Mouse (Mus musculus): ENCODE results near the gene Trp53i13. TPM values are rescaled to one million over a fixed set of nuclear protein-coding genes. Genes with fewer than 3 reads are reported as not detected.

Gene Trp53i13
- total RNA-seq, 2 experiments from 2014 or later, result 7.7 to 10.0 TPM

- DNase-seq, result no peak
Observed at GRCm38 (mm10) chr11:77492311-77492871, 23.4 kb downstream of the Trp53i13 start.

GRCm38 (mm10) chr11:77491502-77492291 lies 24.1 kb downstream of the Trp53i13 start:
- peak; percentile 71 for DNase-seq

- peak; percentile 92 for DNase-seq
Observed at GRCm38 (mm10) chr11:77491123-77491501, 24.7 kb downstream of the Trp53i13 start.

- DNase-seq, result no peak
Observed at GRCm38 (mm10) chr11:77490451-77490850, 25.3 kb downstream of the Trp53i13 start.

GRCm38 (mm10) chr11:77489591-77490235 lies 26.1 kb downstream of the Trp53i13 start, which contains the start of gene Ankrd13b:
Gene Ankrd13b, minus strand, starts transcription at chr11:77489678.
- peak; percentile 74 for DNase-seq

GRCm38 (mm10) chr11:77488771-77489581 lies 26.8 kb downstream of the Trp53i13 start:
- DNase-seq, result no peak

- no peak for DNase-seq
Observed at GRCm38 (mm10) chr11:77486798-77487197, 29.0 kb downstream of the Trp53i13 start.

GRCm38 (mm10) chr11:77485229-77485628 lies 30.6 kb downstream of the Trp53i13 start:
- DNase-seq, result no peak

- no peak for DNase-seq
Observed at GRCm38 (mm10) chr11:77483510-77484255, 32.1 kb downstream of the Trp53i13 start.

GRCm38 (mm10) chr11:77483043-77483442 lies 32.7 kb downstream of the Trp53i13 start:
- peak; percentile 3 for DNase-seq

- DNase-seq, result no peak
Observed at GRCm38 (mm10) chr11:77476895-77477294, 38.9 kb downstream of the Trp53i13 start.

- no peak for DNase-seq
Observed at GRCm38 (mm10) chr11:77476216-77476615, 39.6 kb downstream of the Trp53i13 start.

GRCm38 (mm10) chr11:77472775-77473174 lies 43.0 kb downstream of the Trp53i13 start:
- DNase-seq, result no peak

GRCm38 (mm10) chr11:77471407-77471806 lies 44.4 kb downstream of the Trp53i13 start:
- DNase-seq, result no peak

- DNase-seq, result no peak
Observed at GRCm38 (mm10) chr11:77468397-77468796, 47.4 kb downstream of the Trp53i13 start.

- peak; percentile 83 for DNase-seq
Observed at GRCm38 (mm10) chr11:77467784-77468183, 48.0 kb downstream of the Trp53i13 start.

GRCm38 (mm10) chr11:77467157-77467556 lies 48.6 kb downstream of the Trp53i13 start:
- DNase-seq, result peak; percentile 75

GRCm38 (mm10) chr11:77466544-77466943 lies 49.2 kb downstream of the Trp53i13 start:
- no peak for DNase-seq

- DNase-seq, result no peak
Observed at GRCm38 (mm10) chr11:77465111-77465510, 50.7 kb downstream of the Trp53i13 start.

- DNase-seq, result no peak
Observed at GRCm38 (mm10) chr11:77464684-77465083, 51.1 kb downstream of the Trp53i13 start.

- DNase-seq, result no peak
Observed at GRCm38 (mm10) chr11:77463786-77464185, 52.0 kb downstream of the Trp53i13 start.

- DNase-seq, result no peak
Observed at GRCm38 (mm10) chr11:77463101-77463445, 52.7 kb downstream of the Trp53i13 start.
